In genomic region chr12:54656396-54657171, GRCm38 (mm10) we compare ENCODE assay signal across 8 mouse cellular contexts. TPM values are rescaled to one million over a fixed set of nuclear protein-coding genes. Genes with fewer than 3 reads are reported as not detected.
DNase-seq lines count a peak whose midpoint lies in the region; ATAC-seq and TF ChIP-seq lines count a peak whose summit lies in the region.

Gene Sptssa (minus strand): TSS chr12:54656573.

- H3K9me3 ChIP-seq in hindbrain, embryonic 14.5 days (ENCODE audit: control insufficient read depth, low read length): no peaks in the 10 kb centered on the region

- H3K4me2 ChIP-seq in hindbrain, embryonic 14.5 days (replicated peaks): peak within 1 kb of the TSS; percentile 63

- no peaks in the 10 kb centered on the region for H3K36me3 ChIP-seq in hindbrain, embryonic 14.5 days (replicated peaks; ENCODE audit: control insufficient read depth, insufficient read depth)

- peak within 1 kb of the TSS; percentile 78 for H3K9ac ChIP-seq in hindbrain, embryonic 14.5 days

- ATAC-seq in Patski: peak; percentile 99
- peak; percentile 99 for ATAC-seq in hindbrain, embryonic 14.5 days (ENCODE audit: low FRiP score)

- peak within 1 kb of the TSS; percentile 66 for H3K4me3 ChIP-seq in hindbrain, embryonic 14.5 days (replicated peaks; ENCODE audit: low read length)

- H3K4me1 ChIP-seq in hindbrain, embryonic 14.5 days (replicated peaks; ENCODE audit: control insufficient read depth, insufficient read depth, low read length): peaks cover 12% of the 10 kb centered on the region; the same call in 1 of the 2 replicates

- WGBS in hindbrain, embryonic 14.5 days: 7% methylated on average over 52 of the region's 53 CpGs

- peak within 1 kb of the TSS; percentile 84 for H3K27ac ChIP-seq in hindbrain, embryonic 14.5 days

- DNase-seq in Patski (ENCODE audit: low read depth, low spot score): peak; percentile 53
- peak; percentile 97 to 98 for DNase-seq in cerebellum, postnatal 14 days
- DNase-seq in frontal cortex, postnatal 25 days (ENCODE audit: low spot score in 2 of 2): peak; percentile 85 to 91
- peak; percentile 94 for DNase-seq in hindbrain, embryonic 14.5 days (ENCODE audit: low spot score)
- peak; percentile 95 to 96 for DNase-seq in layer of hippocampus, postnatal 36 days
- DNase-seq in lung, postnatal 36 days: peak; percentile 97
- peak; percentile 98 for DNase-seq in retina, postnatal 1 day
- DNase-seq in urinary bladder, adult 18-20 months (ENCODE audit: low spot score in 2 of 2): peak; percentile 84 to 96

- POLR2A ChIA-PET in Patski (lab: Charles Lee): no interaction called here

- in situ Hi-C loops in Patski (cut with MboI; ENCODE audit: low pct_unique_long_range_greater_than_20kb): no loop called here

- no peak for TF ChIP-seq CTCF in Patski (IDR thresholded peaks at IDR 0.05)

- no peaks in the 10 kb centered on the region for H3K27me3 ChIP-seq in Patski
- no peaks in the 10 kb centered on the region for H3K27me3 ChIP-seq in hindbrain, embryonic 14.5 days (ENCODE audit: control insufficient read depth, insufficient read depth, low read length)

- CTCF ChIA-PET in Patski (lab: Charles Lee): no interaction called here

RNA-seq across cellular contexts. Expression of gene Sptssa, which starts in this region (rescaled TPM):
- polyA plus RNA-seq in Patski (2021): 57.6 TPM
- polyA plus RNA-seq in hindbrain, embryonic 14.5 days (2014; fragmentation: Nextera tagmentation; extraction: Ambion mirVana): 206 and 209 TPM in 2 replicates
- 10 to 100 TPM; 24.2 to 27.5 TPM for total RNA-seq in layer of hippocampus, postnatal 36 days (2021)

Comparison
In these comparisons a context has a peak if more than half of its experiments do, and no peak if none do; other contexts are left out.
1. Peak in every context shown above with its lines: DNase-seq, ATAC-seq, H3K4me3 ChIP-seq and H3K27ac ChIP-seq.